Mouse (Mus musculus): ENCODE measurements around the gene Il21. TPM values are rescaled to one million over a fixed set of nuclear protein-coding genes. Genes with fewer than 3 reads are reported as not detected.

Il21 gene
- polyA plus RNA-seq, 1 experiment, result 0.05 TPM

- Histone ChIP-seq H3K27ac (ENCODE audit: control insufficient read depth, insufficient read depth, low read length) (no peak overlapping the region), H3K27me3 (ENCODE audit: control insufficient read depth, insufficient read depth, low read length) (no peaks in the 10 kb centered on the region), H3K4me3 (ENCODE audit: control insufficient read depth, insufficient read depth, low read length) (no peak overlapping the region), H3K36me3 (ENCODE audit: control insufficient read depth, insufficient read depth, low read length) (no peaks in the 10 kb centered on the region), H3K4me1 (replicated peaks; ENCODE audit: control insufficient read depth, insufficient read depth, low read length) (peaks cover 3% of the 10 kb centered on the region; the same call in 1 of the 2 replicates)
- no peak for DNase-seq
- 84% methylated on average over 4 of the region's 4 CpGs for WGBS
- TF ChIP-seq POLR2A (IDR thresholded peaks at IDR 0.05; ENCODE audit: control insufficient read depth, extremely low read depth, insufficient read depth, low read length, poor library complexity) (no peak), CTCF (IDR thresholded peaks at IDR 0.05; ENCODE audit: borderline replicate concordance, control insufficient read depth, extremely low read depth, insufficient read depth, low read length, poor library complexity) (no peak)
Measured at GRCm38 (mm10) chr3:37269926-37270325, 37.5 kb upstream of the Il21 start.

GRCm38 (mm10) chr3:37268338-37268737 is 35.9 kb upstream of the Il21 start:
- no peak overlapping the region for H3K27ac ChIP-seq (ENCODE audit: control insufficient read depth, insufficient read depth, low read length)
- WGBS, result 93% methylated on average over 11 of the region's 11 CpGs
- no peak overlapping the region for H3K4me3 ChIP-seq (ENCODE audit: control insufficient read depth, insufficient read depth, low read length)
- DNase-seq, result no peak
- TF ChIP-seq CTCF (IDR thresholded peaks at IDR 0.05; ENCODE audit: borderline replicate concordance, control insufficient read depth, extremely low read depth, insufficient read depth, low read length, poor library complexity) (no peak), POLR2A (IDR thresholded peaks at IDR 0.05; ENCODE audit: control insufficient read depth, extremely low read depth, insufficient read depth, low read length, poor library complexity) (no peak)
- H3K4me1 ChIP-seq (replicated peaks; ENCODE audit: control insufficient read depth, insufficient read depth, low read length), result 0 out of 2 replicates have a peak, but pooled peaks cover 3% of the 10 kb centered on the region
- H3K27me3 ChIP-seq (ENCODE audit: control insufficient read depth, insufficient read depth, low read length), result no peaks in the 10 kb centered on the region
- H3K36me3 ChIP-seq (ENCODE audit: control insufficient read depth, insufficient read depth, low read length), result no peaks in the 10 kb centered on the region

GRCm38 (mm10) chr3:37259331-37259999 is 27.0 kb upstream of the Il21 start:
- Histone ChIP-seq H3K27ac (ENCODE audit: control insufficient read depth, insufficient read depth, low read length) (no peak overlapping the region), H3K4me1 (replicated peaks; ENCODE audit: control insufficient read depth, insufficient read depth, low read length) (no peaks in the 10 kb centered on the region), H3K36me3 (ENCODE audit: control insufficient read depth, insufficient read depth, low read length) (no peaks in the 10 kb centered on the region), H3K4me3 (ENCODE audit: control insufficient read depth, insufficient read depth, low read length) (no peak overlapping the region), H3K27me3 (ENCODE audit: control insufficient read depth, insufficient read depth, low read length) (no peaks in the 10 kb centered on the region)
- DNase-seq, result no peak
- no peak for TF ChIP-seq POLR2A (IDR thresholded peaks at IDR 0.05; ENCODE audit: control insufficient read depth, extremely low read depth, insufficient read depth, low read length, poor library complexity)
- no peak for TF ChIP-seq CTCF (IDR thresholded peaks at IDR 0.05; ENCODE audit: borderline replicate concordance, control insufficient read depth, extremely low read depth, insufficient read depth, low read length, poor library complexity)
- WGBS, result 56% methylated on average over 10 of the region's 10 CpGs

- Histone ChIP-seq H3K36me3 (ENCODE audit: control insufficient read depth, insufficient read depth, low read length) (no peaks in the 10 kb centered on the region), H3K27me3 (ENCODE audit: control insufficient read depth, insufficient read depth, low read length) (no peaks in the 10 kb centered on the region)
- 93% methylated on average over 15 of the region's 15 CpGs for WGBS
Measured at GRCm38 (mm10) chr3:37257776-37258175, 25.3 kb upstream of the Il21 start.

GRCm38 (mm10) chr3:37250967-37251366 is 18.5 kb upstream of the Il21 start:
- no peak for DNase-seq
- TF ChIP-seq CTCF (IDR thresholded peaks at IDR 0.05; ENCODE audit: borderline replicate concordance, control insufficient read depth, extremely low read depth, insufficient read depth, low read length, poor library complexity) (no peak), POLR2A (IDR thresholded peaks at IDR 0.05; ENCODE audit: control insufficient read depth, extremely low read depth, insufficient read depth, low read length, poor library complexity) (no peak)
- Histone ChIP-seq H3K4me3 (ENCODE audit: control insufficient read depth, insufficient read depth, low read length) (no peak overlapping the region), H3K27ac (ENCODE audit: control insufficient read depth, insufficient read depth, low read length) (no peak overlapping the region), H3K4me1 (replicated peaks; ENCODE audit: control insufficient read depth, insufficient read depth, low read length) (no peaks in the 10 kb centered on the region), H3K36me3 (ENCODE audit: control insufficient read depth, insufficient read depth, low read length) (no peaks in the 10 kb centered on the region), H3K27me3 (ENCODE audit: control insufficient read depth, insufficient read depth, low read length) (no peaks in the 10 kb centered on the region)
- WGBS, result 96% methylated on average over 3 of the region's 3 CpGs

More at GRCm38 (mm10) chr3:37257776-37258175, 25.3 kb upstream of the Il21 start:
- TF ChIP-seq POLR2A (IDR thresholded peaks at IDR 0.05; ENCODE audit: control insufficient read depth, extremely low read depth, insufficient read depth, low read length, poor library complexity) (no peak), CTCF (IDR thresholded peaks at IDR 0.05; ENCODE audit: borderline replicate concordance, control insufficient read depth, extremely low read depth, insufficient read depth, low read length, poor library complexity) (no peak)
- DNase-seq, result no peak
- Histone ChIP-seq H3K27ac (ENCODE audit: control insufficient read depth, insufficient read depth, low read length) (no peak overlapping the region), H3K4me1 (replicated peaks; ENCODE audit: control insufficient read depth, insufficient read depth, low read length) (no peaks in the 10 kb centered on the region), H3K4me3 (ENCODE audit: control insufficient read depth, insufficient read depth, low read length) (no peak overlapping the region)

GRCm38 (mm10) chr3:37235025-37235424 is 2.6 kb upstream of the Il21 start:
- Histone ChIP-seq H3K27ac (ENCODE audit: control insufficient read depth, insufficient read depth, low read length) (no peak overlapping the region), H3K4me3 (ENCODE audit: control insufficient read depth, insufficient read depth, low read length) (no peak overlapping the region), H3K4me1 (replicated peaks; ENCODE audit: control insufficient read depth, insufficient read depth, low read length) (no peaks in the 10 kb centered on the region), H3K27me3 (ENCODE audit: control insufficient read depth, insufficient read depth, low read length) (no peaks in the 10 kb centered on the region), H3K36me3 (ENCODE audit: control insufficient read depth, insufficient read depth, low read length) (no peaks in the 10 kb centered on the region)
- DNase-seq, result no peak
- 94% methylated on average over 4 of the region's 4 CpGs for WGBS
- TF ChIP-seq CTCF (IDR thresholded peaks at IDR 0.05; ENCODE audit: borderline replicate concordance, control insufficient read depth, extremely low read depth, insufficient read depth, low read length, poor library complexity), result no peak
- TF ChIP-seq POLR2A (IDR thresholded peaks at IDR 0.05; ENCODE audit: control insufficient read depth, extremely low read depth, insufficient read depth, low read length, poor library complexity), result no peak

All from thymus, adult 2 months (tissue).